Mouse (Mus musculus): ENCODE data around the gene Mypn. TPM values are rescaled to one million over a fixed set of nuclear protein-coding genes. Genes with fewer than 3 reads are reported as not detected.
A peak's percentile ranks its signal among the peaks of the same experiment; 100 is the strongest.

Gene Mypn
- polyA plus RNA-seq, 1 experiment from 2014 or later = 0.05 TPM

DNA sequence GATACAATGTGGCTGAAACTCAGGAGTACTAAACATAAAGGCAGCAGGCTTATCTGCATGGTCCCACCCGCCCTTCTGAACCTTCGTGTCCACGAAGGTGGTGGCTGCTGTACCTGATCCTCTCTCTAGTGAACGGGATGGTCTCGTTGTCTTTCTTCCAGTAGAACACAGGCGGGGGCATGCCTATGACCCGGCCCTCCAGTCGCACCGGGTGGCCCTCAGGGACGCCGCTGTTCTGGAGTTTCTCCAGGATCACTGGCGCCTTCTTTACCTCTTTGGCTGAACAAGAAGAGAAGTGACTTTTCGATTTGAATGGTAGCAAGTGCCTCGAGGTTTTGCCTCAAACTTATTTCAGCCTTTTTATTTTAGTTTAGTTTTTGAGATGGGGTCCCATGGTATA lies 83.8 kb downstream of the Mypn start:
- H3K4me3 ChIP-seq (replicated peaks) = no peak overlapping the region
- no peaks in the 10 kb centered on the region for H3K36me3 ChIP-seq
- WGBS = 81% methylated on average over 14 of the region's 14 CpGs

DNA sequence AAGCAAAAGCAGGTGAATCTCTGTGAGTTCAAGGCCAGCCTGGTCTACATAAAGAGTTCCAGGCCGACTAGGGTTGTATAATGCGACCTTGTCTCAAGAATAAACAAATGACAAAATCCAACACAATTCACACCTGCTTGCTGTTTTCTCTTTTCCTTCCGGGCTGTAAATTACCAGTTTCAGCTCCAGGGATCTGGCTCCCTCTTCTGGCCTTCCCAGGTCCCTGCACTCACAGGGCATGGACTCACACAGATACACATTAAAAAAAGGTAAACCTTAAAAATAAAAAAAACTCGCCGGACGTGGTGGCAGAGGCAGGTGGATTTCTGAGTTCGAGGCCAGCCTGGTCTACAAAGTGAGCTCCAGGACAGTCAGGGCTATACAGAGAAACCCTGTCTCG lies 86.2 kb downstream of the Mypn start:
- no peak for ATAC-seq
- H3K36me3 ChIP-seq = no peaks in the 10 kb centered on the region
- H3K4me1 ChIP-seq (replicated peaks) = no peaks in the 10 kb centered on the region
- H3K27me3 ChIP-seq = no peaks in the 10 kb centered on the region
- no peak overlapping the region for H3K4me2 ChIP-seq (replicated peaks)
- 90% methylated on average over 8 of the region's 8 CpGs for WGBS
- no peak overlapping the region for H3K27ac ChIP-seq
- no peaks in the 10 kb centered on the region for H3K9me3 ChIP-seq
- no peak overlapping the region for H3K9ac ChIP-seq (replicated peaks)
- no peak overlapping the region for H3K4me3 ChIP-seq (replicated peaks)

More for the DNA sequence above, 83.8 kb downstream of the Mypn start:
- H3K4me2 ChIP-seq (replicated peaks) = no peak overlapping the region
- no peaks in the 10 kb centered on the region for H3K4me1 ChIP-seq (replicated peaks)
- no peak overlapping the region for H3K27ac ChIP-seq
- H3K9me3 ChIP-seq = no peaks in the 10 kb centered on the region
- no peak for ATAC-seq
- H3K27me3 ChIP-seq = no peaks in the 10 kb centered on the region
- H3K9ac ChIP-seq (replicated peaks) = no peak overlapping the region

GRCm38 (mm10) chr10:63116376-63116775 lies 87.4 kb downstream of the Mypn start:
- H3K4me1 ChIP-seq (replicated peaks) = no peaks in the 10 kb centered on the region
- H3K9me3 ChIP-seq = peaks cover 2% of the 10 kb centered on the region; the same call in 1 of the 2 replicates
- no peak overlapping the region for H3K4me2 ChIP-seq (replicated peaks)
- no peak overlapping the region for H3K9ac ChIP-seq (replicated peaks)
- no peaks in the 10 kb centered on the region for H3K27me3 ChIP-seq
- no peaks in the 10 kb centered on the region for H3K36me3 ChIP-seq
- WGBS = 94% methylated on average over 9 of the region's 9 CpGs
- ATAC-seq = no peak
- no peak overlapping the region for H3K4me3 ChIP-seq (replicated peaks)
- no peak overlapping the region for H3K27ac ChIP-seq

GRCm38 (mm10) chr10:63115881-63116280 lies 87.9 kb downstream of the Mypn start:
- Histone ChIP-seq H3K27me3 (no peaks in the 10 kb centered on the region), H3K9ac (replicated peaks) (no peak overlapping the region), H3K4me2 (replicated peaks) (no peak overlapping the region), H3K4me3 (replicated peaks) (no peak overlapping the region), H3K27ac (no peak overlapping the region), H3K4me1 (replicated peaks) (no peaks in the 10 kb centered on the region), H3K36me3 (no peaks in the 10 kb centered on the region), H3K9me3 (peaks cover 6% of the 10 kb centered on the region)
- 87% methylated on average over 15 of the region's 15 CpGs for WGBS
- no peak for ATAC-seq

GRCm38 (mm10) chr10:63113716-63114360 lies 89.9 kb downstream of the Mypn start:
- ATAC-seq = no peak
- 87% methylated on average over 6 of the region's 6 CpGs for WGBS

GRCm38 (mm10) chr10:63113027-63113604 lies 90.6 kb downstream of the Mypn start:
- ATAC-seq = peak; percentile 60; the same call in 1 of the 2 replicates
- Histone ChIP-seq H3K36me3 (no peaks in the 10 kb centered on the region), H3K9ac (replicated peaks) (no peak overlapping the region), H3K4me1 (replicated peaks) (no peaks in the 10 kb centered on the region), H3K27me3 (no peaks in the 10 kb centered on the region), H3K9me3 (peaks cover 6% of the 10 kb centered on the region), H3K4me2 (replicated peaks) (no peak overlapping the region), H3K27ac (no peak overlapping the region), H3K4me3 (replicated peaks) (no peak overlapping the region)
- 49% methylated on average over 5 of the region's 5 CpGs for WGBS

More at GRCm38 (mm10) chr10:63113716-63114360, 89.9 kb downstream of the Mypn start:
- H3K27ac ChIP-seq = no peak overlapping the region
- peaks cover 6% of the 10 kb centered on the region for H3K9me3 ChIP-seq
- H3K27me3 ChIP-seq = no peaks in the 10 kb centered on the region
- no peak overlapping the region for H3K9ac ChIP-seq (replicated peaks)
- H3K4me3 ChIP-seq (replicated peaks) = no peak overlapping the region
- H3K36me3 ChIP-seq = no peaks in the 10 kb centered on the region
- no peaks in the 10 kb centered on the region for H3K4me1 ChIP-seq (replicated peaks)
- H3K4me2 ChIP-seq (replicated peaks) = no peak overlapping the region

DNA sequence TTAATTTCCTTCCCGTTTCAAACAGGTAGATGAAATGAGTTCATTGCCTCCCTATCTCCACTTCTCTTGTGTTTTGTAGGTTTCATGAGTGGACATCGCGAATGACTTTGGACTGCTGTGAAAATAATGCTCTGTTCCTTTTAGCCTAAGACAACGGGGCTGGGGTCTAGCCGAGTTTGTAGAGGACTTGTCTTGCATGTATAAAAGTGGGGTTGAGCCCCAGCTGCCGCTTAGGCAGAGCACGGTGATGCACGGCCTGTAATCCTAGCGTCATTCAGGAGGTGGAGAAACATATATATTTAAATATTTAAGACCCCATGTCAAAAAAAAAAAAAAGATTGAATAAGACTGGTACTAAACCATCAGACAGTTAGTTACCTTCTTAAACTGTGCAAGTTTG lies 103.1 kb downstream of the Mypn start:
- no peaks in the 10 kb centered on the region for H3K9me3 ChIP-seq
- 5% methylated on average over 9 of the region's 9 CpGs for WGBS
- H3K27ac ChIP-seq = peak overlapping the region; percentile 62; the same call in 1 of the 2 replicates
- peaks cover 25% of the 10 kb centered on the region; the same call in 1 of the 2 replicates for H3K27me3 ChIP-seq
- ATAC-seq = peak; percentile 55
- H3K4me1 ChIP-seq (replicated peaks) = peaks cover 13% of the 10 kb centered on the region
- peak overlapping the region; percentile 60 for H3K4me3 ChIP-seq (replicated peaks)
- H3K4me2 ChIP-seq (replicated peaks) = peak overlapping the region; percentile 74
- H3K36me3 ChIP-seq = no peaks in the 10 kb centered on the region
- peak overlapping the region; percentile 73 for H3K9ac ChIP-seq (replicated peaks)

DNA sequence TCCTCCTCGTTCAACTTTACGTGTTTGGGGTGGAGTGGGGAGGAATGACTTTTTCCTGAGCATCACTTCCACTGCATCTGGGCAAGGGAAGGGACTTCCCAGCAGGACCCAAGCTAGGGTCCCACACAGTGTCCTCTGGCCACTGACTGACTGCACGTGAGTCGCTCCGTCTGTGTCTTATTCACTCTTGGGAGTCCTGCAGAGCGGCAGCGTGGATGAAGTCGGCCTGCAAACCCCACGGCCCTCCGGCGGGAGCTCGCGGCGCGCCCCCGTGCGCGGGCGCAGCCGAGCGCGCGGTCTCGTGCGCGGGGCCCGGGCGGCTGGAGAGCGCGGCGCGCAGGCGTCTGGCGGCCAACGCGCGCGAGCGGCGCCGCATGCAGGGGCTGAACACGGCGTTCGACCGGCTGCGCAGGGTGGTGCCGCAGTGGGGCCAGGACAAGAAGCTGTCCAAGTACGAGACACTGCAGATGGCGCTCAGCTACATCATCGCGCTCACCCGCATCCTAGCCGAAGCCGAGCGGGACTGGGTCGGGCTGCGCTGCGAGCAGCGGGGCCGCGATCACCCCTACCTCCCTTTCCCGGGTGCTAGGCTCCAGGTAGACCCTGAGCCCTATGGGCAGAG lies 103.7 kb downstream of the Mypn start:
- Histone ChIP-seq H3K36me3 (no peaks in the 10 kb centered on the region), H3K4me3 (replicated peaks) (peak overlapping the region; percentile 60), H3K27me3 (peaks cover 25% of the 10 kb centered on the region; the same call in 1 of the 2 replicates), H3K9me3 (no peaks in the 10 kb centered on the region), H3K9ac (replicated peaks) (peak overlapping the region; percentile 73), H3K4me1 (replicated peaks) (peaks cover 13% of the 10 kb centered on the region), H3K27ac (peak overlapping the region; percentile 62), H3K4me2 (replicated peaks) (peak overlapping the region; percentile 74)
- WGBS = under 1% methylated on average over 62 of the region's 62 CpGs
- peak; percentile 92 for ATAC-seq

DNA sequence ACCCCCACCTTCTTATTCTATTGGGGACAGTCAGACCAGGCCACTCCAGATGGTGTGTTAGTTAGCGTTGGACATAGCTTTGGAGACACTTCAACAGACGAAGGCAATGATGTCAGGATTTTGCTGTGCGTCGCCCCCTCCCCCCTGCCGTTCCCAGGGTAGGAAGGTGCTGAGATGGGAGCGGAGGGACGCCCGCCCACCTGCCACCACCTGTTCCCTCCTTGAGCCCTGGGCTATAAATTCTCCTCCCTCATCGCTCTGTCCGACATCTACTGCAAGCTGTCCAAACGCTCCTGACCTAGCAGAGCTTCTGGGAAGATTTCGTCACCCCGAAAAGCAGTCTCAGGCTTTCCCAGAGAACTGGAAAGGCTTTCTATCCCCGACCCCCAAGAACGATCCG lies 104.2 kb downstream of the Mypn start, which contains the start of gene Atoh7:
Gene Atoh7 (plus strand): TSS at position 131 of the 400 bp plus-strand sequence.
- Histone ChIP-seq H3K27ac (peak within 1 kb of the TSS; percentile 62), H3K27me3 (peaks cover 25% of the 10 kb centered on the region; the same call in 1 of the 2 replicates), H3K4me2 (replicated peaks) (peak within 1 kb of the TSS; percentile 74), H3K9ac (replicated peaks) (peak within 1 kb of the TSS; percentile 73), H3K36me3 (no peaks in the 10 kb centered on the region), H3K9me3 (no peaks in the 10 kb centered on the region), H3K4me3 (replicated peaks) (peak within 1 kb of the TSS; percentile 60), H3K4me1 (replicated peaks) (peaks cover 13% of the 10 kb centered on the region)
- ATAC-seq = peak; percentile 19
- WGBS = 4% methylated on average over 16 of the region's 16 CpGs

DNA sequence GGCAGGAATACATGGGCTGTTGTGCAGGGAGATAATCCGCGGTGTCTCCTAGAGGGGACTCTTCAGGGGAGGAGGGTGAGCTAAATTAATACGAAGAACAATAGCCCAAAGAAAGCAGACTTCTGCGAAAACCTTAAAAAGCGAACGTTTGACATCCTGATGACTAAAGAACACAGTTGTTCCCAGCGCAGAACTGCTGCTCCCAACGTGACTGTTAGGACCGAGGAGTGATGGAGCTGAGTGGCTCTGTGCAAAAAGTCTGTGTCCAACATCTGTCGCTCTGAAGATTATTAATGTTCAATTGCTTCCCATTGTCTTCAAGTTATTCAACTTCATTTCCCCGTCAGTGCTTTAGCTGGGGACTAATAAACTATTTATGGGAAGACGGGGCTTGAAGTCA lies 105.6 kb downstream of the Mypn start:
- Histone ChIP-seq H3K27me3 (peaks cover 25% of the 10 kb centered on the region; the same call in 1 of the 2 replicates), H3K4me3 (replicated peaks) (no peak overlapping the region), H3K9ac (replicated peaks) (no peak overlapping the region), H3K4me2 (replicated peaks) (no peak overlapping the region), H3K36me3 (no peaks in the 10 kb centered on the region), H3K27ac (no peak overlapping the region), H3K9me3 (no peaks in the 10 kb centered on the region), H3K4me1 (replicated peaks) (peaks cover 13% of the 10 kb centered on the region)
- WGBS = 47% methylated on average over 12 of the region's 12 CpGs
- ATAC-seq = no peak

- Histone ChIP-seq H3K4me3 (replicated peaks) (no peak overlapping the region), H3K27ac (no peak overlapping the region), H3K9ac (replicated peaks) (no peak overlapping the region), H3K9me3 (no peaks in the 10 kb centered on the region), H3K4me2 (replicated peaks) (no peak overlapping the region), H3K27me3 (peaks cover 22% of the 10 kb centered on the region; the same call in 1 of the 2 replicates), H3K36me3 (no peaks in the 10 kb centered on the region), H3K4me1 (replicated peaks) (peaks cover 13% of the 10 kb centered on the region)
- WGBS = 77% methylated on average over 2 of the region's 2 CpGs
- no peak for ATAC-seq
These were observed 107.0 kb downstream of the Mypn start for GRCm38 (mm10) chr10:63096757-63097156.

Data from midbrain, embryonic 13.5 days (tissue).